Mouse (Mus musculus): ENCODE measurements around the gene Kcnk2. TPM values are rescaled to one million over a fixed set of nuclear protein-coding genes. Genes with fewer than 3 reads are reported as not detected.

Gene Kcnk2
- polyA plus RNA-seq, 1 experiment = 0.05 TPM

DNA sequence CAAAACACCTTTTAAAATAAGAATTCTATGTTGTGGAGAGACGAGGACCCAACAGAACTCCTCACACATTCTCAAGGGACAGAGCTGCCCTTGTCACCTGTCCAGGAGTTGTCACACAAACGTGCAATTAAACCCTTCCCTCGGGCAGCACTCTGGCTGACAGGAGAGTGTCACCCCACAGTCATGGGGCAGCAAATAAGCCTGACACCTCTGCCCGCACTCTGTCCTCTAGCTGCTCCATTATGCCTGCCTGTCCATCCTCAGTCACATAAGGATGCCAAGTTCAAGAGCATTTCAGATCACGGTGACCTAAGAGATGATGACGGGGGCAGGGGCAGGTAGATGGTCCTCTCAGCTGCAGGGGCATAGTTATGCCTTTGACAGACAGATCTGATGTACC lies 87.6 kb downstream of the Kcnk2 start:
- 79% methylated on average over 6 of the region's 6 CpGs for WGBS
- no peak overlapping the region for H3K27ac ChIP-seq (ENCODE audit: insufficient read depth, low read length)
- no peak for DNase-seq (ENCODE audit: low read depth in 1 of 2, low spot score in 2 of 2)

DNA sequence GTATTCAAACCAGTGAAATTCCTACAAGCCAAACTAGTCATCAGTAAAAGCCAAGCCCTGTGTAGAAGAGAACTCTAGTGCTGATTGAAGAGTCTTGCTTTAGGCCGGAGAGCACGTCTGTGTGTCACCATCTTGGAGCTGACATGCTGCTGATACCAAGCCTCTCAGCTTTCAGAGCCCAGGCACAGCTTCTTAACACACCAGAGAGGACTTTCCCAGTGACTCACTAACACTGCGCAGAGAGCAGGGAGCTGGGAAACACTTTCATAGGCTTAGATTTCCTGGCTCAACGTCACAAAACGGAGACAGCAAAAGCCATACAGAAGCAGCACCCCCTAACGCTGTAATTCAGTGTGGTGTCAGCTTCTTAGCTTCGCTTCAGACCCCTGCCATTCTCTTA lies 88.3 kb downstream of the Kcnk2 start:
- H3K36me3 ChIP-seq (ENCODE audit: control insufficient read depth, insufficient read depth, low read length) = no peaks in the 10 kb centered on the region
- no peak for TF ChIP-seq POLR2A (IDR thresholded peaks at IDR 0.05; ENCODE audit: low read depth, low read length)
- TF ChIP-seq CTCF (IDR thresholded peaks at IDR 0.05; ENCODE audit: extremely low read depth, insufficient read depth, insufficient read length, insufficient replicate concordance) = no peak
- WGBS = 89% methylated on average over 7 of the region's 7 CpGs
- no peak for DNase-seq (ENCODE audit: low read depth in 1 of 2, low spot score in 2 of 2)
- no peak overlapping the region for H3K27ac ChIP-seq (ENCODE audit: insufficient read depth, low read length)
- H3K27me3 ChIP-seq (ENCODE audit: control insufficient read depth, insufficient read depth, low read length) = no peaks in the 10 kb centered on the region
- H3K4me3 ChIP-seq (ENCODE audit: extremely low read depth, insufficient read depth, insufficient read length) = no peak overlapping the region
- H3K4me1 ChIP-seq (ENCODE audit: control insufficient read depth, insufficient read depth, insufficient read length) = no peaks in the 10 kb centered on the region

More for the DNA sequence above, 87.6 kb downstream of the Kcnk2 start:
- no peak overlapping the region for H3K4me3 ChIP-seq (ENCODE audit: extremely low read depth, insufficient read depth, insufficient read length)
- no peaks in the 10 kb centered on the region for H3K36me3 ChIP-seq (ENCODE audit: control insufficient read depth, insufficient read depth, low read length)
- no peak for TF ChIP-seq POLR2A (IDR thresholded peaks at IDR 0.05; ENCODE audit: low read depth, low read length)
- TF ChIP-seq CTCF (IDR thresholded peaks at IDR 0.05; ENCODE audit: extremely low read depth, insufficient read depth, insufficient read length, insufficient replicate concordance) = no peak
- H3K4me1 ChIP-seq (ENCODE audit: control insufficient read depth, insufficient read depth, insufficient read length) = no peaks in the 10 kb centered on the region
- H3K27me3 ChIP-seq (ENCODE audit: control insufficient read depth, insufficient read depth, low read length) = no peaks in the 10 kb centered on the region

DNA sequence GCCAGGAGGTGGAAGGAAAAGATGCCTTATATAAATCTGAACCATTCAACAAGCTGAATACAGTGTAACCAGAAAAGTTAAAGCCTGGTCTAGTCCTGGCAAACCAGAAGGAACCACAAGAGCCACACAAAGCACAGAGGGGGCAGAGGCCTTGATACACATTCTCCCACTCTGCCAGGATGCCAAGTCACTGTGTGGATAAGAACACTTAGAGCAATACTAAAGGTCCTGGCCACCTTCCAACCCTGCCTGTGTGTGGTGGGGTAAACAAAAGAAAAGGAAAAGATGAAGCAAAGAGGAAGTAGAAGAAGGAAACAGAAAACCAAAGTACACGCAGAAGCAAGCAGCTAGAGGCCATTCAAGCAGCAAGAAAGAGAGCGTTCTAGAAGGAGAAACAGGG lies 91.9 kb downstream of the Kcnk2 start:
- no peak for TF ChIP-seq POLR2A (IDR thresholded peaks at IDR 0.05; ENCODE audit: low read depth, low read length)
- TF ChIP-seq CTCF (IDR thresholded peaks at IDR 0.05; ENCODE audit: extremely low read depth, insufficient read depth, insufficient read length, insufficient replicate concordance) = no peak
- DNase-seq (ENCODE audit: low read depth in 1 of 2, low spot score in 2 of 2) = peak in 1 of 2 experiments; percentile 8
- Histone ChIP-seq H3K36me3 (ENCODE audit: control insufficient read depth, insufficient read depth, low read length) (no peaks in the 10 kb centered on the region), H3K4me1 (ENCODE audit: control insufficient read depth, insufficient read depth, insufficient read length) (no peaks in the 10 kb centered on the region), H3K27ac (ENCODE audit: insufficient read depth, low read length) (no peak overlapping the region), H3K4me3 (ENCODE audit: extremely low read depth, insufficient read depth, insufficient read length) (no peak overlapping the region), H3K27me3 (ENCODE audit: control insufficient read depth, insufficient read depth, low read length) (no peaks in the 10 kb centered on the region)
- WGBS = 8% methylated on average over 2 of the region's 2 CpGs

DNA sequence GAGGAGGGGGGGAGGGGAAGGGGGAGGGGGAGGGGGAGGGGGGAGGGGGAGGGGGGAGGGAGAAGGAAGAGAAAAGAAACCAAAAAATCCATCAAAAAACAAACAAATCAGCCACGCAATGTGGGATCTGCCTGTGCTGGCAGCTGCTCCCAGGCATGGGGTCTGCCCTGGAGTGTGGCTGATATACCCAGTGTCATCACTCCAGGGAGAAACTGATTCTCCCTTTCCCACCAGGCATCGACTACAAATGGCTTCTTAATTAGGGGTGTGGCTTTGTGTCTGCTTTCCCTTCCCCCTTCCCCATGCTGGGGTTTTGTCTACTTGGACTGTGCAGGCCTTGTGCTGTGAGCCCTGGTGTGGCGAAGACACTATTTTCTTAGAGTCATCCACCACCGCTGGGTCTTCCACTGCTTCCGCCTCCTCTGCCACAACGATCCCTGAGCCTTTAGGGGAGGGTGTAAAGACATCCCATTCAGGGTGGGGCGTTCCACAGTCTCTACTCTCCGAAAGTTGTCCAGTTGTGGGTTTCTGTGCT lies 97.0 kb downstream of the Kcnk2 start:
- no peak overlapping the region for H3K4me3 ChIP-seq (ENCODE audit: extremely low read depth, insufficient read depth, insufficient read length)
- no peaks in the 10 kb centered on the region for H3K36me3 ChIP-seq (ENCODE audit: control insufficient read depth, insufficient read depth, low read length)
- WGBS = 74% methylated on average over 8 of the region's 8 CpGs
- no peaks in the 10 kb centered on the region for H3K27me3 ChIP-seq (ENCODE audit: control insufficient read depth, insufficient read depth, low read length)
- no peak overlapping the region for H3K27ac ChIP-seq (ENCODE audit: insufficient read depth, low read length)
- no peak for TF ChIP-seq POLR2A (IDR thresholded peaks at IDR 0.05; ENCODE audit: low read depth, low read length)
- TF ChIP-seq CTCF (IDR thresholded peaks at IDR 0.05; ENCODE audit: extremely low read depth, insufficient read depth, insufficient read length, insufficient replicate concordance) = no peak
- no peaks in the 10 kb centered on the region for H3K4me1 ChIP-seq (ENCODE audit: control insufficient read depth, insufficient read depth, insufficient read length)
- no peak for DNase-seq (ENCODE audit: low read depth in 1 of 2, low spot score in 2 of 2)

DNA sequence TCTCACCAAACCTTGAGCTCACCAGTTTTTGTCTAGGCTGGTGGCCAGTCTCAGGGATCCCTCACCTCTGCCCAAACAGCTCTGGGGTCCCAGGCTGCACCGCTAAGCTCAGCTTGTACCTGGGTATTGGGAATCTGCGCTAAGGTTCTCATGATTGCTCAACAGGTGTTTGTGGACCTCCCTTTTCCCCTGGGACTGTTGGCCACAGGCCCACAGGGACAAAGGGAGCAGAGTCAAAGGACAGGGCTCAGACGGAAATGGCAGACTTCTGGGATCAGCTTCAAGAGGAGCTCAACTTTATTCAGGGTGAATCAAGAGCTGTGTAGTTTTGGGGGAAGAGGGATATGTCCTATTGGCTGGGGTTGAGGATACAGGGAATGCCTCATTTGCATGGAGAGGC lies 99.1 kb downstream of the Kcnk2 start:
- Histone ChIP-seq H3K4me1 (ENCODE audit: control insufficient read depth, insufficient read depth, insufficient read length) (no peaks in the 10 kb centered on the region), H3K36me3 (ENCODE audit: control insufficient read depth, insufficient read depth, low read length) (no peaks in the 10 kb centered on the region), H3K27ac (ENCODE audit: insufficient read depth, low read length) (no peak overlapping the region), H3K27me3 (ENCODE audit: control insufficient read depth, insufficient read depth, low read length) (no peaks in the 10 kb centered on the region), H3K4me3 (ENCODE audit: extremely low read depth, insufficient read depth, insufficient read length) (no peak overlapping the region)
- 84% methylated on average over 3 of the region's 3 CpGs for WGBS
- TF ChIP-seq CTCF (IDR thresholded peaks at IDR 0.05; ENCODE audit: extremely low read depth, insufficient read depth, insufficient read length, insufficient replicate concordance) (no peak), POLR2A (IDR thresholded peaks at IDR 0.05; ENCODE audit: low read depth, low read length) (no peak)
- no peak for DNase-seq (ENCODE audit: low read depth in 1 of 2, low spot score in 2 of 2)

DNA sequence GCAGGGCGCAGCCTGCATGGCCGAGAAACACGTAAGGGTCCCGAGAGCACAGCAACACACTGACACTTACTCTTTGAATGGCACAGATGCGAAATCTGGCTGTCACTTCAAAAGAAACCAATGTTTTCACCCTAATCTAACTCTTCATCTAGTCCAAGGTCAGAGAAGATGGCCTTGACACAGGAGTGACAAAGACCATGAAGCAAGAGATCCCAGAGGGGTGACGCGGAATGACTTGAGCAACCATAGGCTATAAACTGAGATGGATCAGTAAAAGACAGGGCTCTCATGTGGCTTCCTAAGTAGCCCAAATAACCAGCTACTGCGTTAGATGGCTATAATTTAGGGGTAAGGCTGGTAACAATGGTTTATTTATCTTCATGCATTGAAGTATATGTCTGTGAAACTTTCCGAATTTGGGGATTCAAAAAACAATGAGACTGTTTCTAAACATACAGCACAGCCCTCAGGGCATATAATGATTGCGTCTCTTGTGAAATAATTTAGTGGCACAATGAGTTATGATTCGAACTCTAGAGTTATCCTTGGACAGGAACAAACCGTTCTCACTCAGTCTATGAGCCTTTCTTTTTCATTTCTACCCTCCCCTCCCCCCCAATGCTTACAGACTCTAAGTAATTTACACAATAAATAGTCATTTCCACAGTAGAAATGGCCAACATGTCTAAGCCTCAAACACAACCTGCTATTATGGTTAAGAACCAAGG lies 108.2 kb downstream of the Kcnk2 start:
- H3K36me3 ChIP-seq (ENCODE audit: control insufficient read depth, insufficient read depth, low read length) = no peaks in the 10 kb centered on the region
- H3K27ac ChIP-seq (ENCODE audit: insufficient read depth, low read length) = no peak overlapping the region
- H3K4me3 ChIP-seq (ENCODE audit: extremely low read depth, insufficient read depth, insufficient read length) = no peak overlapping the region
- 86% methylated on average over 12 of the region's 12 CpGs for WGBS
- TF ChIP-seq CTCF (IDR thresholded peaks at IDR 0.05; ENCODE audit: extremely low read depth, insufficient read depth, insufficient read length, insufficient replicate concordance) (no peak), POLR2A (IDR thresholded peaks at IDR 0.05; ENCODE audit: low read depth, low read length) (no peak)
- no peaks in the 10 kb centered on the region for H3K4me1 ChIP-seq (ENCODE audit: control insufficient read depth, insufficient read depth, insufficient read length)
- DNase-seq (ENCODE audit: low read depth in 1 of 2, low spot score in 2 of 2) = no peak
- H3K27me3 ChIP-seq (ENCODE audit: control insufficient read depth, insufficient read depth, low read length) = no peaks in the 10 kb centered on the region

DNA sequence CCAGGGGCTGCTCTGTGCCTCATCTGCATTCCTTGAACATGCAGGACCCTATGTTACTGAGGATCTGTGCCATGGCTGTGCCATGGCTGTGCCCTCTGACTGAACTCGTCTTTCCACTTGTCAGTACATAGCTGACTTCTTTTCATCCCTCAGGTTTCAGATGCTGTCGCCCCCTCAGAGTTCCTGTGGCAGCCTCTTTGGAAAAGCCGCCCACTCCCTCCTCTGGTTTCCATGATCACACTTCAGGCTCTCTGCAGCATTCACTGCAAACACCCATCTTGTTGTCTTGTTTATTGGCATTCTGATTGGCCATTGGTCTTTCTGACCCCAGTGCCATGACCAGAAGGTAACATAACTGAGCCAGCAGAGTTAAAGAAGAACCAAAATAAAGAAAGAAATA lies 111.2 kb downstream of the Kcnk2 start:
- 68% methylated on average over 3 of the region's 3 CpGs for WGBS
- Histone ChIP-seq H3K36me3 (ENCODE audit: control insufficient read depth, insufficient read depth, low read length) (no peaks in the 10 kb centered on the region), H3K27me3 (ENCODE audit: control insufficient read depth, insufficient read depth, low read length) (no peaks in the 10 kb centered on the region), H3K27ac (ENCODE audit: insufficient read depth, low read length) (no peak overlapping the region), H3K4me1 (ENCODE audit: control insufficient read depth, insufficient read depth, insufficient read length) (no peaks in the 10 kb centered on the region), H3K4me3 (ENCODE audit: extremely low read depth, insufficient read depth, insufficient read length) (no peak overlapping the region)
- no peak for DNase-seq (ENCODE audit: low read depth in 1 of 2, low spot score in 2 of 2)
- TF ChIP-seq CTCF (IDR thresholded peaks at IDR 0.05; ENCODE audit: extremely low read depth, insufficient read depth, insufficient read length, insufficient replicate concordance) (no peak), POLR2A (IDR thresholded peaks at IDR 0.05; ENCODE audit: low read depth, low read length) (no peak)
